Mouse (Mus musculus) MN1 (cell line): Measurements from ENCODE around the gene Pde1c.
A peak's percentile ranks its signal among the peaks of the same experiment; 100 is the strongest.

ENCODE experiments used
- DNase-seq: peaks from one replicate; pipeline ENCODE4 v3.0.0-alpha.2; 2016; ENCODE audit warnings: low spot score

Pde1c gene

GRCm38 (mm10) chr6:56331432-56331831 is 237.5 kb downstream of the Pde1c start:
- DNase-seq: no peak

- DNase-seq: peak; percentile 20
These were observed 240.8 kb downstream of the Pde1c start for GRCm38 (mm10) chr6:56328103-56328502.

GRCm38 (mm10) chr6:56322799-56323198 is 246.1 kb downstream of the Pde1c start:
- peak; percentile 32 for DNase-seq

- no peak for DNase-seq
These were observed 258.6 kb downstream of the Pde1c start for GRCm38 (mm10) chr6:56310318-56310717.

GRCm38 (mm10) chr6:56306066-56306465 is 262.8 kb downstream of the Pde1c start:
- no peak for DNase-seq

GRCm38 (mm10) chr6:56292176-56292575 is 276.7 kb downstream of the Pde1c start:
- no peak for DNase-seq

- no peak for DNase-seq
These were observed 279.6 kb downstream of the Pde1c start for GRCm38 (mm10) chr6:56289307-56289706.

GRCm38 (mm10) chr6:56284821-56285220 is 284.1 kb downstream of the Pde1c start:
- DNase-seq: no peak

- no peak for DNase-seq
These were observed 293.4 kb downstream of the Pde1c start for GRCm38 (mm10) chr6:56275461-56275860.

GRCm38 (mm10) chr6:56271741-56272140 is 297.2 kb downstream of the Pde1c start:
- no peak for DNase-seq

GRCm38 (mm10) chr6:56264509-56264908 is 304.4 kb downstream of the Pde1c start:
- no peak for DNase-seq

GRCm38 (mm10) chr6:56260118-56260517 is 308.8 kb downstream of the Pde1c start:
- DNase-seq: no peak

GRCm38 (mm10) chr6:56257555-56258297 is 311.2 kb downstream of the Pde1c start:
- no peak for DNase-seq

- DNase-seq: no peak
These were observed 318.8 kb downstream of the Pde1c start for GRCm38 (mm10) chr6:56250091-56250490.

GRCm38 (mm10) chr6:56191426-56192140 is 377.3 kb downstream of the Pde1c start:
- no peak for DNase-seq

- DNase-seq: no peak
These were observed 392.4 kb downstream of the Pde1c start for GRCm38 (mm10) chr6:56176485-56176884.

GRCm38 (mm10) chr6:56172172-56172571 is 396.7 kb downstream of the Pde1c start:
- DNase-seq: no peak

GRCm38 (mm10) chr6:56168736-56169135 is 400.2 kb downstream of the Pde1c start:
- DNase-seq: no peak

- DNase-seq: no peak
These were observed 410.7 kb downstream of the Pde1c start for GRCm38 (mm10) chr6:56158217-56158616.

- no peak for DNase-seq
These were observed 412.1 kb downstream of the Pde1c start for GRCm38 (mm10) chr6:56156836-56157235.

GRCm38 (mm10) chr6:56130493-56131159 is 438.3 kb downstream of the Pde1c start:
- DNase-seq: peak; percentile 9

GRCm38 (mm10) chr6:56099520-56100101 is 469.3 kb downstream of the Pde1c start:
- no peak for DNase-seq

GRCm38 (mm10) chr6:56098427-56098826 is 470.5 kb downstream of the Pde1c start:
- no peak for DNase-seq
